Comparison of ENCODE assay signal across 13 mouse cellular contexts in the genomic region with DNA sequence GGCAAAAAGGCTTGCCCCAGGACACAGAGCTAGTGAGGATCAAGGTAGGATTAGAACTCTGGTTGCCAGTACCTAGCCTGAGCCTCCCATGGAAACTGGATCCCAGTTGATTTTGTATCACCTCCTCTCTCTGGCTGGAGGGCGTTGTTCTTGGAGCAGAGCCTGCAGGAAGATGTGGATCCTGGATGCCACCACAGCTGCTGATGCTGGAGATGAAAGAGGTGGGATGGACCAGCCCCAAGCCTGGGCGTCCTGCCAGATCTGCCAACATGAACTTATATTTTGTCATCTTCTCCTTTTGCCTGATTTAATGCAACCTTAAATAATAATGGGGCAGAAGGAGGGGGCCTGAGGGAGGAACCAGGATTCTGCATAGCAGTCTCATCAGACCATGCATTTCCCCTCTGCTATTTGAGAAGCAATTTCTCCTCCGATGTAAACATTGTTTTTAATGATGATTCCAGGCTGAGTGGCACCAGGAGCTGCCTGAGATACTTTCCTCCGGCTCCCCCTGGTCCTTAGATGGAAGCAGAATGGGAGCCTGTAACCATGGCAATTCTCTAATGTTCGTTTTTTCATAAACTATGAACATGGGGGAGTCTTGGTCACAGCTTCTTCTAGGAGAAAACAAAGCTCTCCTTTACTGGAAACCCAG.
DNase-seq lines count a peak whose midpoint lies in the region; ATAC-seq lines count a peak whose summit lies in the region.
"Had no signal": no experiment of that assay in that cellular context is flagged by ENCODE, and none has a peak within 500 bp of the region (broad histone marks: within the 10 kb centered on the region; RNA-seq: fewer than 3 reads in every experiment).

No protein-coding gene starts in this region.

- ATAC-seq in forebrain, embryonic 13.5 days = peak; percentile 41; the same call in 1 of the 2 replicates
- ATAC-seq: intestine, embryonic 16.5 days had no signal

- H3K4me2 ChIP-seq in forebrain, embryonic 13.5 days = no peak overlapping the region
- H3K4me2 ChIP-seq: heart, embryonic 15.5 days; lung, embryonic 15.5 days had no signal

- H3K27me3 ChIP-seq in forebrain, embryonic 13.5 days = no peaks in the 10 kb centered on the region
- no peaks in the 10 kb centered on the region for H3K27me3 ChIP-seq in forebrain, embryonic 10.5 days (ENCODE audit: poor library complexity, severe bottlenecking)
- H3K27me3 ChIP-seq: heart, embryonic 15.5 days; lung, embryonic 15.5 days had no signal

- H3K4me3 ChIP-seq in forebrain, embryonic 13.5 days = no peak overlapping the region
- H3K4me3 ChIP-seq in forebrain, embryonic 10.5 days = no peak overlapping the region
- H3K4me3 ChIP-seq: heart, embryonic 15.5 days; lung, embryonic 15.5 days had no signal

- no peak overlapping the region for H3K27ac ChIP-seq in forebrain, embryonic 13.5 days
- no peak overlapping the region for H3K27ac ChIP-seq in forebrain, embryonic 10.5 days
- H3K27ac ChIP-seq: heart, embryonic 15.5 days; lung, embryonic 15.5 days had no signal

- peaks cover 13% of the 10 kb centered on the region for H3K4me1 ChIP-seq in forebrain, embryonic 13.5 days
- no peaks in the 10 kb centered on the region for H3K4me1 ChIP-seq in forebrain, embryonic 10.5 days
- H3K4me1 ChIP-seq: heart, embryonic 15.5 days; lung, embryonic 15.5 days had no signal

- WGBS in forebrain, embryonic 13.5 days = 59% methylated on average over 5 of the region's 5 CpGs
- WGBS in forebrain, embryonic 10.5 days = 80% methylated on average over 5 of the region's 5 CpGs

- no peaks in the 10 kb centered on the region for H3K9me3 ChIP-seq in forebrain, embryonic 13.5 days (replicated peaks)
- 0 out of 2 replicates have a peak, but pooled peaks cover 3% of the 10 kb centered on the region for H3K9me3 ChIP-seq in forebrain, embryonic 10.5 days
- H3K9me3 ChIP-seq: heart, embryonic 15.5 days; lung, embryonic 15.5 days had no signal

- intact Hi-C loops in left cerebral cortex, postnatal 14 days (cut with DNase I) = no loop called here

- H3K9ac ChIP-seq in forebrain, embryonic 13.5 days = no peak overlapping the region
- H3K9ac ChIP-seq: heart, embryonic 15.5 days; lung, embryonic 15.5 days had no signal

- DNase-seq in forebrain, embryonic 10.5 days (ENCODE audit: extremely low spot score, low spot score) = no peak
- DNase-seq in NIH3T3 (ENCODE audit: low read depth) = peak; percentile 9
- DNase-seq in layer of hippocampus, adult 18-20 months (ENCODE audit: low spot score in 2 of 2) = peak; percentile 30 to 45
- DNase-seq in left cerebral cortex, postnatal 14 days (ENCODE audit: low spot score in 2 of 2) = peak; percentile 76 to 81
- DNase-seq in adrenal gland, postnatal 10 days = no peak
- no peak for DNase-seq in adipocyte (ENCODE audit: low spot score)
- DNase-seq in adrenal gland, adult 18-20 months (ENCODE audit: low spot score in 2 of 2) = no peak
- DNase-seq: embryo, embryonic 11 days; gastrocnemius, postnatal 10 days had no signal

- H3K36me3 ChIP-seq in forebrain, embryonic 13.5 days (ENCODE audit: poor library complexity, severe bottlenecking) = no peaks in the 10 kb centered on the region
- H3K36me3 ChIP-seq in forebrain, embryonic 10.5 days (replicated peaks) = no peaks in the 10 kb centered on the region
- H3K36me3 ChIP-seq: heart, embryonic 15.5 days; lung, embryonic 15.5 days had no signal

Comparison
In these comparisons a context has a peak if more than half of its experiments do, and no peak if none do; other contexts are left out.
1. DNase-seq: peak in NIH3T3 (single experiment), layer of hippocampus, adult 18-20 months (2 of 2) and left cerebral cortex, postnatal 14 days (2 of 2); none in forebrain, embryonic 10.5 days (single experiment), adrenal gland, postnatal 10 days (single experiment), adipocyte (single experiment) and adrenal gland, adult 18-20 months (0 of 2).